Mouse (Mus musculus) neural tube, embryonic 14.5 days (tissue): ENCODE results near the gene Oaz2. TPM values are rescaled to one million over a fixed set of nuclear protein-coding genes. Genes with fewer than 3 reads are reported as not detected.

Source experiments
- ATAC-seq: fragments of 200-750 bp; cut with Nextera tagmentation; 2 replicates; pipeline ENCODE4 v1.8.0; 2017; ENCODE audit warnings: low read depth, mild to moderate bottlenecking, moderate TSS enrichment, moderate library complexity
- H3K27ac ChIP-seq: fragments of 300-500 bp; sonication (generic); 2 replicates; pipeline ENCODE4 v1.5.1; 2014; ENCODE audit warnings: low read depth, mild to moderate bottlenecking, control low read depth, low read length, moderate library complexity, mixed read lengths
- H3K27me3 ChIP-seq: fragments of 300-500 bp; sonication (generic); 2 replicates; pipeline ENCODE4 v1.6.1; 2014; ENCODE audit warnings: low read length; ENCODE audit not compliant: control insufficient read depth, insufficient read depth
- H3K36me3 ChIP-seq: fragments of 300-500 bp; sonication (generic); 2 replicates; pipeline ENCODE4 v1.6.1; 2014; ENCODE audit warnings: low read length, mixed read lengths; ENCODE audit not compliant: control insufficient read depth, insufficient read depth
- H3K4me1 ChIP-seq: fragments of 300-500 bp; sonication (generic); 2 replicates; pipeline ENCODE4 v1.6.1; 2014; ENCODE audit warnings: low read length; ENCODE audit not compliant: control insufficient read depth, insufficient read depth
- H3K4me2 ChIP-seq: fragments of 300-500 bp; sonication (generic); 2 replicates; pipeline ENCODE4 v1.6.1; 2014; ENCODE audit warnings: mild to moderate bottlenecking, low read depth, low read length, control low read depth
- H3K4me3 ChIP-seq: fragments of 300-500 bp; sonication (generic); 2 replicates; pipeline ENCODE4 v1.5.1; 2014; ENCODE audit warnings: low read depth, low read length, control low read depth, mixed read lengths
- H3K9ac ChIP-seq: fragments of 300-500 bp; sonication (generic); replicated peaks from 2 replicates; pipeline ENCODE4 v1.6.1; 2014; ENCODE audit warnings: low read depth, mild to moderate bottlenecking, control low read depth, low read length, mixed read lengths
- H3K9me3 ChIP-seq: fragments of 300-500 bp; sonication (generic); 2 replicates; pipeline ENCODE4 v1.6.1; 2016; ENCODE audit warnings: low read length; ENCODE audit not compliant: control insufficient read depth
- WGBS: fragments of 180-500 bp; shearing (Covaris S2); extraction: QIAGEN DNeasy Blood & Tissue Kit; methylation state at CpG from one replicate; pipeline ENCODE4 v1.1.7; 2014; 5-methylcytosine and 5-hydroxymethylcytosine counted together
- polyA plus RNA-seq: library from polyadenylated mRNA; unstranded; fragments of >200 nt; fragmentation: Nextera tagmentation; extraction: Ambion mirVana; gene quantifications from 2 replicates; pipeline ENCODE4 v1.2.1, GENCODE M21; 2014

The Oaz2 gene
- polyA plus RNA-seq, 1 experiment from 2014 or later, result 254 TPM

DNA sequence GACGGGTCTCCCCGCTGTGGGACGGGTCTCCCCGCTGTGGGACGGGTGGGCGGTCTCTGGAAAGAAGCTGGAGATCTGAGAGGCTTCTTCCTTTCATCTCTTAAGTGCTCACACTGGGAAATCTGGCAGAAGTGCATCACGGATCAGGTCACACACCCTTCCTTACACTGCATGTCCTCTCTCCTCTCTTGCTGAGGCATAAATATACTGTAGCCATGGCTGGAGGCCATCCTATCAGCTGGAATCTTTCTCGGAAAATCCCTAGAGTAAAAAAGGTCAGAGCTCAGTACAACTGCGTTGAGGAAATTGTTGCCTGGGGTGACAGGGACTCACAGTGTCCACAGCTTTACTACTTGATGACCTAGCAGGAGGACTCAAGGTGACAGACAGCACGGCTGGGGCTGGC is 53.4 kb downstream of the Oaz2 start:
- Histone ChIP-seq H3K27ac (no peak overlapping the region; the same call in 1 of the 2 replicates), H3K4me2 (no peak overlapping the region; the same call in 1 of the 2 replicates)
- WGBS, result 45% methylated on average over 10 of the region's 10 CpGs

DNA sequence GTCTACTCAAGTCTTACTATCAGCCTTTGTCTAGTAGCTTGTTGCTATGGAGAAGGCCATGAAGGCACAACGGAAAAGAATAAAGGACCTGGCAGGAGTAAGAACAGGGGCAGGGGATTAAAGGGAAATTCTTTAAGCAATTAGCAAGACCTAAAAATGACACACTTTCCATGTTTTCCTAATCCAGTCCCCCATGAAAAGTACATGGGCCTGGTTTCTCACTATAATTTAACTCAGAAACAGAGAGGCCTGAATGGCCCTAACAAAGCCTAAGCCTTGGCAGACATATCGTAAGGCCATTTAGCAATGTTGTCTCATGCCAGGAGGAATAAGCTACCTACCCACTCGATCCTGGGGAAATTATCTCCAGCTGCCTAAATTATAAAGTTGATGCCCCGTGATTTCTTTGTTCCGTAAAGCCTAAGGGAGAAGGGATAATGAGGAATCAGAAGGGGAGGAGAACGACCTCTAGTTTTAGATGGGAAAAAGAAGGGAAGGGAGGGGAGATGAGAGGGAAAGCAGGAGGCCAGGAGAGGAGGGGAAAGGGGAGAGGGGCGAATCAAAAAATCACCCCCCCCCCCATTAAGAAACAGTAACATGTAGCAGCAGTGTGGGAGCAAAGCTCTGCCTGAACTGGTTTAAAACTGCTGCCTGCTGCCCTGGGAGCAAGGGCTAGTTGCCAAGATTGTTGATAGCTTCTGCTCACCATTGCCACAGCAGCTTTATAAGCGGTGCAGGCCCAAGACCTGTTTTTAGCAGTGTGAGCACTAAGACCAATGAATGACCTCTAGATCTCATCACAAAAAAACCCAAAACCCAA is 56.9 kb downstream of the Oaz2 start:
- no peaks in the 10 kb centered on the region for H3K9me3 ChIP-seq
- H3K27me3 ChIP-seq, result no peaks in the 10 kb centered on the region
- no peak overlapping the region for H3K4me3 ChIP-seq
- H3K27ac ChIP-seq, result peak overlapping the region; percentile 86
- WGBS, result 21% methylated on average over 8 of the region's 8 CpGs
- peak; percentile 69 for ATAC-seq
- H3K36me3 ChIP-seq, result no peaks in the 10 kb centered on the region
- H3K9ac ChIP-seq, result peak overlapping the region; percentile 25; the same call in 1 of the 2 replicates
- H3K4me1 ChIP-seq, result peaks cover 49% of the 10 kb centered on the region
- H3K4me2 ChIP-seq, result peak overlapping the region; percentile 7; the same call in 1 of the 2 replicates

More for the DNA sequence above, 53.4 kb downstream of the Oaz2 start:
- Histone ChIP-seq H3K4me1 (peaks cover 43% of the 10 kb centered on the region), H3K4me3 (no peak overlapping the region), H3K9ac (no peak overlapping the region), H3K9me3 (no peaks in the 10 kb centered on the region), H3K36me3 (no peaks in the 10 kb centered on the region), H3K27me3 (no peaks in the 10 kb centered on the region)
- ATAC-seq, result no peak; the same call in 1 of the 2 replicates

GRCm38 (mm10) chr9:65725291-65725622 is 57.5 kb downstream of the Oaz2 start:
- Histone ChIP-seq H3K27me3 (no peaks in the 10 kb centered on the region), H3K4me3 (no peak overlapping the region), H3K4me1 (peaks cover 49% of the 10 kb centered on the region), H3K4me2 (peak overlapping the region; percentile 7; the same call in 1 of the 2 replicates), H3K36me3 (no peaks in the 10 kb centered on the region), H3K27ac (peak overlapping the region; percentile 86), H3K9me3 (no peaks in the 10 kb centered on the region), H3K9ac (no peak overlapping the region)
- 32% methylated on average over 4 of the region's 4 CpGs for WGBS
- peak; percentile 20; the same call in 1 of the 2 replicates for ATAC-seq

DNA sequence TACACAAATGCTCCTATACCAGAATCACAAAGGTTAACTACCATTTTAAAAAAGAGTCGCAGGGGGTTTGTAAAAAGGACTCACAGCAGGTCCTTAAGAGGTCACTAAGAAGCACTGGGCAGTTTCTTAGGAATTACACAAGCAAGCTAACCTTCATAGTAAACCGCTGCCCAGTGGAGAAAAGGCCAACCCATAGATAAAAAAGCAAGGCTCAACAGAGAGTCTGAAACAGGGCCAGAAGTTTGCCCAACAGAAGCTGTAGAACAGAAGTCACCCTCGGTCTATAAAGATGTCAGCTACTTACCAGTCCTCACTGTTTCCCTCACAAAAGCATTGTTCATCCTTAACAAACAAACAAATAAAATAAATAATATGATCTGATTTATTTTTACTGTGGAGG is 58.6 kb downstream of the Oaz2 start:
- H3K9ac ChIP-seq, result no peak overlapping the region
- H3K4me1 ChIP-seq, result peaks cover 43% of the 10 kb centered on the region
- H3K27me3 ChIP-seq, result no peaks in the 10 kb centered on the region
- peak overlapping the region; percentile 22; the same call in 1 of the 2 replicates for H3K27ac ChIP-seq
- H3K4me3 ChIP-seq, result no peak overlapping the region
- H3K9me3 ChIP-seq, result no peaks in the 10 kb centered on the region
- H3K36me3 ChIP-seq, result no peaks in the 10 kb centered on the region
- no peak overlapping the region for H3K4me2 ChIP-seq
- no peak for ATAC-seq
- WGBS, result 87% methylated on average over 3 of the region's 3 CpGs

GRCm38 (mm10) chr9:65727491-65727890 is 59.7 kb downstream of the Oaz2 start:
- 93% methylated on average over 4 of the region's 4 CpGs for WGBS
- no peaks in the 10 kb centered on the region for H3K9me3 ChIP-seq
- ATAC-seq, result no peak

GRCm38 (mm10) chr9:65728588-65728987 is 60.8 kb downstream of the Oaz2 start:
- Histone ChIP-seq H3K9ac (no peak overlapping the region), H3K9me3 (no peaks in the 10 kb centered on the region), H3K27me3 (no peaks in the 10 kb centered on the region), H3K27ac (no peak overlapping the region), H3K4me3 (no peak overlapping the region), H3K4me1 (peaks cover 32% of the 10 kb centered on the region), H3K36me3 (no peaks in the 10 kb centered on the region), H3K4me2 (no peak overlapping the region)
- no peak for ATAC-seq
- WGBS, result 97% methylated on average over 6 of the region's 6 CpGs

More at GRCm38 (mm10) chr9:65727491-65727890, 59.7 kb downstream of the Oaz2 start:
- Histone ChIP-seq H3K27ac (no peak overlapping the region), H3K4me3 (no peak overlapping the region), H3K36me3 (no peaks in the 10 kb centered on the region), H3K9ac (no peak overlapping the region), H3K4me2 (no peak overlapping the region), H3K4me1 (peaks cover 35% of the 10 kb centered on the region), H3K27me3 (no peaks in the 10 kb centered on the region)

GRCm38 (mm10) chr9:65734931-65735330 is 67.1 kb downstream of the Oaz2 start:
- ATAC-seq, result no peak
- Histone ChIP-seq H3K36me3 (no peaks in the 10 kb centered on the region), H3K27me3 (no peaks in the 10 kb centered on the region), H3K9ac (no peak overlapping the region), H3K4me2 (no peak overlapping the region), H3K4me1 (no peaks in the 10 kb centered on the region), H3K27ac (peak overlapping the region; percentile 12; the same call in 1 of the 2 replicates), H3K9me3 (no peaks in the 10 kb centered on the region), H3K4me3 (no peak overlapping the region)
- 88% methylated on average over 3 of the region's 3 CpGs for WGBS

Other genes starting within 250 kb of the Oaz2 start
- not detected in 2 replicates for gene Slc51b, start 245.0 kb upstream of the Oaz2 start, polyA plus RNA-seq
- gene Mtfmt, start 232.2 kb upstream of the Oaz2 start, polyA plus RNA-seq, result 24.3 and 25.6 TPM in 2 replicates
- 122 and 131 TPM in 2 replicates for gene Spg21, start 207.1 kb upstream of the Oaz2 start, polyA plus RNA-seq
- 0.81 and 1.2 TPM in 2 replicates for gene Ankdd1a, start 147.8 kb upstream of the Oaz2 start, polyA plus RNA-seq
- gene Plekho2, start 88.0 kb upstream of the Oaz2 start, polyA plus RNA-seq, result 2.4 and 5.2 TPM in 2 replicates
- 0.75 and 1.0 TPM in 2 replicates for gene Pif1, start 80.8 kb upstream of the Oaz2 start, polyA plus RNA-seq
- 2.5 and 3.9 TPM in 2 replicates for gene Rbpms2, start 38.4 kb upstream of the Oaz2 start, polyA plus RNA-seq
- 8.9 and 10.1 TPM in 2 replicates for gene Zfp609, start 159.6 kb downstream of the Oaz2 start, polyA plus RNA-seq
- gene Pclaf, start 222.2 kb downstream of the Oaz2 start, polyA plus RNA-seq, result 14.7 and 18.6 TPM in 2 replicates
- 36.5 and 37.2 TPM in 2 replicates for gene Trip4, start 240.8 kb downstream of the Oaz2 start, polyA plus RNA-seq
- 27.8 and 30.2 TPM in 2 replicates for gene Csnk1g1, start 240.9 kb downstream of the Oaz2 start, polyA plus RNA-seq